Mouse (Mus musculus): ENCODE results near the gene Crebrf.

Crebrf gene

GRCm38 (mm10) chr17:26705463-26706359 is 9.7 kb upstream of the Crebrf start:
- no peak for DNase-seq

GRCm38 (mm10) chr17:26707066-26707465 is 8.4 kb upstream of the Crebrf start:
- DNase-seq = no peak

GRCm38 (mm10) chr17:26708499-26708898 is 7.0 kb upstream of the Crebrf start:
- DNase-seq = no peak

- DNase-seq = no peak
Measured at GRCm38 (mm10) chr17:26708993-26709590, 6.4 kb upstream of the Crebrf start.

- no peak for DNase-seq
Measured at GRCm38 (mm10) chr17:26710049-26710448, 5.4 kb upstream of the Crebrf start.

GRCm38 (mm10) chr17:26715916-26716717 is 667 bp downstream of the Crebrf start:
- DNase-seq = peak; percentile 96

GRCm38 (mm10) chr17:26717868-26718267 is 2.4 kb downstream of the Crebrf start:
- DNase-seq = no peak

- no peak for DNase-seq
Measured at GRCm38 (mm10) chr17:26719405-26719804, 4.0 kb downstream of the Crebrf start.

- DNase-seq = no peak
Measured at GRCm38 (mm10) chr17:26721802-26722201, 6.4 kb downstream of the Crebrf start.

- DNase-seq = no peak
Measured at GRCm38 (mm10) chr17:26724790-26725189, 9.3 kb downstream of the Crebrf start.

- no peak for DNase-seq
Measured at GRCm38 (mm10) chr17:26726674-26727073, 11.2 kb downstream of the Crebrf start.

GRCm38 (mm10) chr17:26727110-26727755 is 11.8 kb downstream of the Crebrf start:
- no peak for DNase-seq

GRCm38 (mm10) chr17:26742581-26742980 is 27.1 kb downstream of the Crebrf start:
- no peak for DNase-seq

- DNase-seq = no peak
Measured at GRCm38 (mm10) chr17:26743294-26743693, 27.8 kb downstream of the Crebrf start.

- no peak for DNase-seq
Measured at GRCm38 (mm10) chr17:26749975-26750374, 34.5 kb downstream of the Crebrf start.

- no peak for DNase-seq
Measured at GRCm38 (mm10) chr17:26752297-26752696, 36.8 kb downstream of the Crebrf start.

GRCm38 (mm10) chr17:26753476-26753875 is 38.0 kb downstream of the Crebrf start:
- no peak for DNase-seq

- DNase-seq = no peak
Measured at GRCm38 (mm10) chr17:26767100-26767753, 51.8 kb downstream of the Crebrf start.

GRCm38 (mm10) chr17:26767754-26768124 is 52.3 kb downstream of the Crebrf start:
- DNase-seq = no peak

GRCm38 (mm10) chr17:26776211-26776610 is 60.8 kb downstream of the Crebrf start:
- DNase-seq = no peak

- no peak for DNase-seq
Measured at GRCm38 (mm10) chr17:26778001-26778400, 62.6 kb downstream of the Crebrf start.

- DNase-seq = no peak
Measured at GRCm38 (mm10) chr17:26778430-26779100, 63.1 kb downstream of the Crebrf start.

Measured in kidney, adult 18-20 months (tissue).